Mouse (Mus musculus) urinary bladder, postnatal 0 days (tissue): Measurements from ENCODE around the gene Hyal3. TPM values are rescaled to one million over a fixed set of nuclear protein-coding genes. Genes with fewer than 3 reads are reported as not detected.

Experiments
- polyA plus RNA-seq: library from polyadenylated mRNA; unstranded; fragments of >200 nt; fragmentation: Nextera tagmentation; extraction: Ambion mirVana; gene quantifications from 2 replicates; pipeline ENCODE4 v1.2.1, GENCODE M21; 2015

The Hyal3 gene
- polyA plus RNA-seq, 1 experiment from 2014 or later = 0.61 TPM

Other genes starting within 250 kb of the Hyal3 start
- gene Hemk1, start 242.5 kb upstream of the Hyal3 start, polyA plus RNA-seq = 6.3 and 8.1 TPM in 2 replicates
- gene 6430571L13Rik, start 240.2 kb upstream of the Hyal3 start, polyA plus RNA-seq = 1.5 and 1.7 TPM in 2 replicates
- gene Cacna2d2, start 181.2 kb upstream of the Hyal3 start, polyA plus RNA-seq = 0.08 and 0.12 TPM in 2 replicates
- 36.6 and 39.3 TPM in 2 replicates for gene Tmem115, start 46.9 kb upstream of the Hyal3 start, polyA plus RNA-seq
- 16.3 and 17.5 TPM in 2 replicates for gene Cyb561d2, start 38.6 kb upstream of the Hyal3 start, polyA plus RNA-seq
- gene Nprl2, start 38.6 kb upstream of the Hyal3 start, polyA plus RNA-seq = 14.7 and 17.2 TPM in 2 replicates
- 0.44 and 0.52 TPM in 2 replicates for gene Zmynd10, start 33.5 kb upstream of the Hyal3 start, polyA plus RNA-seq
- 61.6 and 67.2 TPM in 2 replicates for gene Rassf1, start 29.3 kb upstream of the Hyal3 start, polyA plus RNA-seq
- 30.8 and 32.6 TPM in 2 replicates for gene Tusc2, start 17.6 kb upstream of the Hyal3 start, polyA plus RNA-seq
- 37.4 and 43.1 TPM in 2 replicates for gene Hyal2, start 12.9 kb upstream of the Hyal3 start, polyA plus RNA-seq
- gene Hyal1, start 3.9 kb upstream of the Hyal3 start, polyA plus RNA-seq = 6.4 and 7.9 TPM in 2 replicates
- 9.7 and 14.0 TPM in 2 replicates for gene Naa80, start 1.9 kb upstream of the Hyal3 start, polyA plus RNA-seq
- 21.9 and 26.4 TPM in 2 replicates for gene Ifrd2, start 6.8 kb downstream of the Hyal3 start, polyA plus RNA-seq
- 12.9 and 15.9 TPM in 2 replicates for gene Sema3b, start 28.4 kb downstream of the Hyal3 start, polyA plus RNA-seq
- gene Gnai2, start 54.5 kb downstream of the Hyal3 start, polyA plus RNA-seq = 285 and 303 TPM in 2 replicates
- gene Slc38a3, start 88.7 kb downstream of the Hyal3 start, polyA plus RNA-seq = 0.16 and 0.34 TPM in 2 replicates
- 0.45 and 0.63 TPM in 2 replicates for gene Gnat1, start 98.9 kb downstream of the Hyal3 start, polyA plus RNA-seq
- 10.7 and 12.1 TPM in 2 replicates for gene Sema3f, start 129.7 kb downstream of the Hyal3 start, polyA plus RNA-seq
- 81.2 and 82.1 TPM in 2 replicates for gene Rbm5, start 190.2 kb downstream of the Hyal3 start, polyA plus RNA-seq